Mouse (Mus musculus) right cerebral cortex, adult 2 months (tissue): ENCODE results near the gene Synpo2l.
"Not testable (repeated sequence)": the region's sequence is repeated elsewhere in the genome, so short reads cannot be mapped to it uniquely, and the experiment has no call there.

Source experiments
- DNase-seq, 2 experiments: peaks; one replicate each; pipeline ENCODE4 v3.0.0; 2021 to 2022; ENCODE audit warnings: low spot score in 2 of 2

Gene Synpo2l

DNA sequence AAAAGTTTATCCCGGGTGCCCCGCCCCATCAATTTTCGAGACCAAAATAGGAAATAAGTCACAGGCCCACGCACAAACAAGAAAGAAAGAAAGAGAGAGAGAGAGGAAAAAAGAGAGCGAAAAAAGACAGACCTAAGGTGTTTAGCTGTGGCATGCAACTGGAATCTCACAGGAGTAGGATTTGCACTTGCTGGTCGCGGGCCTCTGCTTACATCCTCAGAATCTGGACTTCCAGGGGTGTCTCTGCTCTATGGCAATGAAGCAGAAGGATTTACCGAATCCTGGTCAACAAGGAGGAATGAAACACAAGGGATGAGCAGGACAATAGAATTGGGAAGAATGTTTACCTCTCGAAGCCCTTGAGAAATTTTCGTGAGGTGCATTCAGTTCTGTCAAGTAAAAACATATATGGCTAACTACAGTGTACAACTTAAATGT, 26.7 kb downstream of the Synpo2l start:
- no peak for DNase-seq

DNA sequence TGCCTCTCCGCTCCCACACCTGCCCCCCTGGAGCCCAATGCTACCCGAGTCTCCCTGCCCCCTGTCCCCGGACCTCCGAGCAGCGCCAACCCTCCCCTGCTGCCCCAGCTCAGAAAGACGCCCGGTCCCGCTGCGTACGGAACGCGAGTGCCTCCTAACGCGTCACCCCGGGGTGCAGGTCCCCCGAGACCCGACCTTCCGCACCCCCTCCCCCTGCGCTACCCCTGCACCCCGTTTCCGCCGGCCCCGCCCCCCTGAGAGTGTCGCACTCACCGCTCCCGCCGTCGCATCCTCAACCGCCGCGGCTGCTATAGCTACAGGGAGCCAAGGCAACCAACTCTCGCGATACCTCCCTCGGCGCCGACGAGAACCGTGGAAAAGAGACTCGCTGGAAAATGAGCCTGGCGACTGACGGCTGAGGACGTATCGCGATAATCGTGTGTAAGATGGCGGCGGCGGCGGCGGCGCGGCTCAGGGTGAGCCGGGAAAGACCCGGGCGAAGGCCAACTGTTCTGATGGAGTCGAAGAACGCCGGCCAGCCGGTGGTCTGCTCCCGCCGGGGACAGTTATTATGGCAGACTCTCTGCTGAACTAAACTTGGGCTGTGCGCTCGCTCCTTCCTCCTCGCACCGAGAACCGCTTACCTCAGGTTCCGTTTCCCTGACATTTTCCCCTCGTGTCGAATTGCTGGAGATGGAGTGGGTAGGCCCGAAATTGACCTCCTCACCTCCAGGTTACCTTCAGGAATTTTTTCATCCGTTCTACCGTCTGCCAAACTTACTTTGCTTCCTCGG, 27.3 kb downstream of the Synpo2l start, which contains the start of gene Usp54:
Gene Usp54 (minus strand): TSS at position 420 of the 794 bp plus-strand sequence.
- peak; percentile 98 to 99 for DNase-seq

DNA sequence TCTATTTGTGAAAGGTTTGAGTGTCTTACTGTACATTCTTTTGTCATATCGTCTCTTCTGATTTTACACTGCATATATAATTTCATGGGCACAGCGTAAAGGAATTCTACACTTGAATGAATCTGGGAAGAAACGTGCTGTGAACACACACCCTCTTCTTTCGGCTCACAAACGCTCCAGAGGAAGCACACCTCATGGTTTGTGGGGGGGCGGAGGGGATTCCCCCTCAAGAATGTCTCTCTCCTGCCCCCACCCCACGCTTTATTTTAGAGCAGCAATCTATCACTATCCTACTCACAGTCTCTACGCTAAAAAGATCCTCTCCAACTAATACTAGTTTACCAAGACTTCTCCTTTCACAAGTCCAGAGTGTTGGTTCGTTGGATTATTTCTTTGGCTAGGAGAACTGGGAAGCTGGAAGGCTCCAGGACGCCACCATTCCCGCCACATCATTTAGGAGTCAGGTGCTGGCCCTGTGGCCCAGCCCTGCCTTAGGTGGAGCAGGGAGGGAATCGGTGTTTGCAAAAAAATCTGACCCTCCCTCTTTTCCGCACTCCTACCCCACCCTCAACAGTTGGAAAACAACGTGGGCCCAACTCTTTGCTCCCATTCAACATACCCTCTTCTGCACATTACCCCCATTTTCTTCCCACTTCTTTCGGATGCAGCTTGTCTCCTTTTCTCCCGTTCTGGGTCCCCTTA, 28.1 kb downstream of the Synpo2l start:
- DNase-seq = peak in 1 of 2 experiments; percentile 33

DNA sequence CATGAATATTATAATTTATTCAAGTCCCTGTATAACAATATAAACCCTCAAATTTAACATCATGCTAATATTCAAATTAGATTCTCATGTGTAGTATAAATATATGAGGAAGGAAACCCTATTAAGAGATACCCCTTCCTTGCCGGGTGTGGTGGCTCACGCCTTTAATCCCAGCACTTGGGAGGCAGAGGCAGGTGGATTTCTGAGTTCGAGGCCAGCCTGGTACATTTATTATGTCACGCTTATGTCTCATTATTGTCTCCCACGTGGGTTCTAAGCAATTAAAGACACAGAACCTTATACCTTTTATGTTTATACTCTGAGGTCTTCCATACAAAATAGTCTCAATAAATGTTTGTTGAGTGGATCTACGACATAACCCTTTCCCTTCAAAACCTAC, 29.5 kb downstream of the Synpo2l start:
- no peak for DNase-seq

DNA sequence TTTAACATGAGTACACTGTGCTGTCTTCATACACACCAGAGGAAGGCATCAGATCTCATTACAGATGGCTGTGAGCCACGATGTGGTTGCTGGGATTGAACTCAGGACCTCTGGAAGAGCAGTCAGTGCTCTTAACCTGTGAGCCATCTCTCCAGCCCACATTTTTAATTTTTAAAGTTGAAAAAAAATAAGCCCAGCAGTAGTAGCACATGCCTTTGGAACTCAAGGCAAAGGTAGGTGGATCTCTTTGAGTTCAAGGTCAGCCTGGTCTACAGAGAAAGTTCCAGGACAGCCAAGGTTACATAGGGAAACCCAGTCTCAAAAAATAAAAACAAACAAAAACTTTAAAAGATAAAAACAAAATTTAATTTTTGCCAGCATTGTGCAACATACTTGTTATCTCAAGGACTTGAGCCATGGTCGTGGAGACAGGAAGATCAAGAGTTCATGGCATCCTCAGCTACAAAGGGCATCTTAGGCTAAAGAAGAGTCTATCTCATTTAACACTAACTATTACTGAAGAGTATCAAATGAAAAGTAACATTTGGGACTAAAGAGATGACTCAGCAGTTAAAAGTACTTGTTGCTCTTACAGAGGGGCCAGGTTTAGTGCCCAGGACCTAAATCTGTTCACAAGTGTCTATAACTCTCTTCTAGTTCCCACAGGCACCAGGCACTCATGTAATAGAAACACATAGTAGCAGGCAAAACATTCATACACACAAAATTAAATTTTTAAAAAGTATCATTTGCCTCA, 30.2 kb downstream of the Synpo2l start:
- DNase-seq = no peak

DNA sequence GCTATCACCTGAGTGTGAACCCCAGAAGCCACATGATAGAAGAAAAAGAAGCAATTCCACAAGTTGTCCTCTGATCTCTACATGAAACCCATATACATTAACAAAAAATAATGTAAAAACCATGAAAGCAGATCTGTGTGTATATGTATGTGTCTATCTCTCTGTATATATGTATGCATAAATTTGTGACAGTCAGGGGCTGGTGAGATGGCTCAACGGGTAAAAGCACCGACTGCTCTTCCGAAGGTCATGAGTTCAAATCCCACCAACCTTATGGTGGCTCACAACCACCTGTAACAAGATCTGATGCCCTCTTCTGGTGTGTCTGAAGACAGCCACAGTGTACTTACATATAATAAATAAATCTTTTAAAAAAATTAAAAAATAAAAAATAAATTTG, 31.2 kb downstream of the Synpo2l start:
- not testable (repeated sequence) for DNase-seq

DNA sequence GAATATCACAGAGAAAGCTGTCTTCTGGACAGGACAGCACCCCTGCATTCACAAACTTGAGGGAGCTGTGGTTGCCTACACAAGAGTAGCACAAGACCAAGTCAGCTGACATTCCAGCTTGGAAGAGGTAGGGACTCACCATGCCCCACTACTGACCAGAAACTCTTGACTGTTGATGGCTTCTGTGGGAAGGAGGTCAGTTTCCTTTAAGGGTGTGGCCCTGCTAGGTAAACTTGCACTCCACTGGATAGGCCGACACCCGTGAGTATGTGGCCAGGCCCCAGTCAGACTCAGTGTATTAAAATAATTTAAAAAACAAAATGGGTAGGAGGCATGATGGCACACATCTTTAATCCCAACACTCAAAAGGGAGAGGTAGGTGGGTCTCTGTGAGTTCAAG, 32.6 kb downstream of the Synpo2l start:
- no peak for DNase-seq

DNA sequence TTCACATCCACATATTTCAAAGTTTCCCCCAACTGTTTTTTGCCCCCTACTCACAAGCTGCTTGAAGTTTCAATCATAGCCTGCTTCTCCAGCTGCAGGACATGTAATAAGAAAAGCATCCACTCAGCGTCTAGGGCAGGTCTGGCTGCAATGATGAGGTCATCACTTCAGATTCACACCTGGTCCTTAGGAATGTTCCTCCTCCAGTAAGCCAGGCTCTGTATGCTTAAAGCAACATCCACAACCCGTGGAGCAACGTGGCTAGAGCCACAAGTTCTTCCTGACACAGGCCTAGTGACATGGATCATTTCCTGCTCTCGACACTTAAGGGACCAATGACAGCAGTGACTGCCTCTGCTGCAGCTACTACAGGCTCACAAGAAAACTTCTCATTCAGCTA, 36.9 kb downstream of the Synpo2l start:
- DNase-seq = no peak

DNA sequence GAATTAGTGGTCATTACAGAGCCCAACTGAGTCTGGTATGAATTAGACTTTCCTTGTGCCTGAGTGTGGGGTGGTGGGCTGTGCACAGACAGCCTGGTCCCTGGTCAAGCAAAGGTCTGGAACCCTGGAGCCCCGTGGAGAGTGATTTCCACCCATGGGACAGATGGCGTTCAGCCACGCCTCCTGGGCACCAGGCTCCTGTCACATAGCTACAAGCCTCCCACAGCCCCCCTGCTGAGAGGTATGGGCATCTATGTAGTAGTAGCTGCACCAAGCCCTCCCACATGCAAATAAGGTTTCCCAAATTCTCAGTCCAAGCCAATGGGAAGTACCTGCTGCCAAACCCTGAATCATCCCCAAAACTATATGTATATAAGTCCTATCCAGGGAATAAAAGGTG, 41.2 kb downstream of the Synpo2l start:
- DNase-seq = no peak

DNA sequence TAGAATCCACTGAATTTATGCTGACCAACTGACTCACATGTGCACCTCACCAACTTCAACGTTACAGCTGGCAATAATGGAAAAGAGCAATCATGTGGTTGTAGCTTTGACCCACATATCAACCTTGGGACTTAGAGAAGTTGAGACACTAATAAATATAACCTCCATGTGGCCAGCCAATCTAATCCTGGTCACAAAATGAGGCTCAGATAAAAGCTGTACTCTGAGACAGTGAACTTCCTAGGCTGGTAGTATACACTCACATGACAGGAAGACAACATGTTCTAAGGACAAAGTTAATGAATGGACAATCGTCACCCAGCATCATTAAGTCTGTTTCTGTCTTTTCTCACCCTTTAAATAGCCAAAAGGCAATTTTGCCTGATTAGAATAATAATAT, 41.7 kb downstream of the Synpo2l start:
- no peak for DNase-seq

DNA sequence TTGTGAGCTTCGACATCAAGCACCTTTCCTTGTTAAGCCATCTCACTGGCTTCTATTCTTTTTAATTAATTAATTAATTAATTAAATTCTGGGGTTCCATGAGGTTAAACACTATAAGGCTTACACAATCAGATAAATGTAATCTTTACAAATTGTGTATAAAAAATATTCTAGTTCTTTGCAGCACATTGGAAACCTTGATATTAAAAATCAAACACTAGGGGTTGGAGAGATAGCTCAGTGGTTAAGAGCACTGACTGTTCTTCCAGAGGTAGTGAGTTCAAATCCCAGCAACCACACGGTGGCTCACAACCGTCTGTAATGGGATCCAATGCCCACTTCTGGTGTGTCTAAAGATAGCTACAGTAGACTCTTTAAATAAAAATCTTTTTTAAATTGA, 45.2 kb downstream of the Synpo2l start:
- DNase-seq = no peak

DNA sequence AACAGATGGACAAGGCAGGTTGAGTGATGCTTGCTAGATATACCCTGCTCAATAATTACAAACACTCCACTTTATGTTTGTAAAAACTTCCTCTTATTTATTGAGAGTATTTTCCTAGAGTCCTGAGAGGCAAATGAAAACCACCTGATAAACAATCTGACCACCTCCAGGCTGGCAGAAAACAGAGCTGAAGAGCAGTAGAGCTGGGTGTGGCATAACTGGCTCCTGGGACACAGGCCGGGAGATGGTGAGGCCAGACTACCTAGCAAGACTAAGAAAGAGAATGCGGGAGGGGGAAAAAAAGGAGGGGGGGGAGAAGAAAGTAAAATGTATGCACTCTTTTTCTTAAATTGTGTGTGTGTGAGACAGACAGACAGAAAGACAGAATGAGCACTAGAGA, 45.7 kb downstream of the Synpo2l start:
- no peak for DNase-seq

DNA sequence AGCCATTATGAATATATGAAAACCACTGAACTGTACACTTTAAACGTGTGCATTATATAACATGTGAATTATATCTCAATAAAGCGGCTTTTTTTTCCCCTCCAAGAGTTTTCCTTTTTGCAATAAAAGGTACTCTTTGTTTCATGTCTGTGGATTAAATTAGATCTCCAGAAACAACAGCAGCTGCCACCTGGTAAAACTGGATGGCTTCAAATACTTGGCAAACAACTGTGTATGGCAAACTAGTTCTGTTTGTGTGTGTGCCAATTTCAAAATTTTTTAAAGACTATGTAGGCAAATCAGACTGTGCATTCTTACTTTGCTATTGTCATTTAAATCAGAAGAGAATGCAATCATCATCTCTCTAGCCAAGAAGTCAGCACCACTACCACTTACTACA, 46.3 kb downstream of the Synpo2l start:
- DNase-seq = no peak

DNA sequence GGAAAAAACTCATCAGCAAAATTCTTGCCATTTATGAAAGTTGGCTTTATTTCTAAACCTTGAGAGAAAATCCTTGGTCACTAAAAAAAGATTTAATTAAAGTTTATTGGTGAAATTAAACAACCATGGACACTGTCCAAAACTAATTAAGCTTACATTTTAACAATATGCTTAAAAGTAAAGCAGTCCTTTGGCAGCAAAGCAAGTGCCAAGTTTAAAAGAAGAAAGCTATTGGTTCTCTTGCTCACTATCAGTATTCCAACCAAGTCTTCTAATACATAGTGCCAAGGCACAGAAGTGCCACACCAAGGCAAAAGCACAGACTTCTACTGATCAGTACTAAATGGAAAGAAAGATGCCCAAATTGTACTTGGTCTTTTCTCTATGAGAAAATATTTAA, 49.0 kb downstream of the Synpo2l start:
- no peak for DNase-seq

DNA sequence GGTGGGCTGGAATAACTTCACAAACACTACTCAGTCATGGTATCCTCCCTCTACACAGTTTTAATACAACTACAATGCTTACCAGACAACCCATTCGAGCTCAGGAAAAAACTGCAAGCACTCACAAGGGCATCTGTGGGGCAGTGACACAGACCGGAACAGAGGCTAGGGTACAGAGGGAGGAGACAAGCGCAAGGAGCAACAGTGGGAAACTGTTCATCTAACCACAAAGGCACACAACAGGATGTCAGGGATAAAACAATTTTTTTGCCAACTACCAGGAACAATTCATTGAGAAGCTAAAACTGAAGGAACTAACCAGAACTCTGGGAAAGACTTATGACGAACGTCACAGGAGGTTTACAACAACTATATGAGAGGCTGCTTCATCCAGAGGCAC, 49.9 kb downstream of the Synpo2l start:
- no peak for DNase-seq

DNA sequence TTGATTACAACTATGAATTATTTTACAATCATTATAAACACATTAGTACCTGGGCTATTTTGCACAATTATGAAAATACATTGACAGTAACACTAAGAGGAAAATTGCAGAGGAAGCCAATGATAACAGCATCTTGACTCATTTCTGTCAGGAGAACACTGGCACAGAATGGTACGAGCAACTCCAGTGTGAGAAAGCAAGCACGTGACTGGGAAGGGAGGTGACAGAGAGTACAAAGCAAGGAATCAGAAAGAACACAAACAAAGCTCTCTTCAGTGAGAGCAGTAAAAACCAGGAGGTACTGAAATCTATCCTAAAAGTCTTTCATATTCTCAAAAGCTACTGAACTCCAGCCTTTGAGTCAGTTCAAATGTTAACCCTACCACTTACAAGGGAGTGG, 51.7 kb downstream of the Synpo2l start:
- DNase-seq = peak in 1 of 2 experiments; percentile 19

DNA sequence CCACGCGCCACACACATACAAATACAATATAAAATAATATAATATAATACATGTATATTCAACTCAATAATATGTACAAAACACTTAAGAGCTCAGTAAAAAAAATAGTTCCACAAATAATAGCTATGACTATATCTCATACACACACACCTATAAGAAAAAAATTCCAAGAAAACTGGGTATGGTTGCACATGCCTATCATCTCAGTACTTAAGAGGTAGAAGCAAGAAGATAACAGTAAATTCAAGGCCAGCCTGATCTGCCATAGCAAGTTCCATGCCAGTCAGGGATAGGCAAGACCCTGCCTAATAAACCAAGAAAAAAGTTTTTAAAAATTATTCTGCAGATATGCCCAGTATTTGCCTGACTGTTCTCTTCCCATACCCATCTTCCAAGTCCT, 53.1 kb downstream of the Synpo2l start:
- no peak for DNase-seq

DNA sequence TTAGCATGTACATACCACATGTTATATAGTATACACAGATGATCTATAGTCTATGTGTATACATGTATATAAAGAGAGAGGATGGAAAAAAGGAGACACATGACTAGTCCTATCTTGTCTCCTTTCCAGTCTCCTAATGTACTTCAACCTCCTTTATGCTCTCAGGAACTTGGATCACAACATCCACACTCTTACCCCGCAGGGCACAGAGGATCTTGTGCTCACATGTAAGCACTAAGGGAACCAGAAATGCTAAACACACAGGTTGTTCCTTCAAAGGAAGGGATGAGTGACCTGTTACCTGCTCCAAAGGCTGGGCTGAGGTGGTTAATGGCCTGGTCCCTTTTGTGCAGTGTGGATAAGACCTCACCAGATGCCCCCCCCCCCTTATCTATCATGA, 55.3 kb downstream of the Synpo2l start:
- DNase-seq = no peak

DNA sequence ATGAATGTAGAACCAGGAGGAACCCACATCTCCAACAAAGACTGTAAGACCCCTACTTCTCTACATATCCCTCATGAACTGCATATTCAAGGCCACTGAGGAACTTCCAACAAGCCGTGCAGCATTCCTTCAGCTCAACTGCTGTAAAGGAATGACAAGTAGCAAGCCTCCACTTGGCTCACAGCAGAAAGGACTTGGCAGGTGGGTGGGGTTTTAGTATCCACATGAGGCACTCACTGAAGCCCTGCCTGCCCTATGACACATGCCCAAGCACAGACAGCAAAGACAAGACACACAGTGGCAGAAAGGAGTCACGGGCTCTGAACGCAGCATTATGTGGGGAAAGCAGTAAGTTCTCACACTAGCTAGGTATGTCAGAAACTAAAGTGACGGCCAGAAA, 58.0 kb downstream of the Synpo2l start:
- no peak for DNase-seq

DNA sequence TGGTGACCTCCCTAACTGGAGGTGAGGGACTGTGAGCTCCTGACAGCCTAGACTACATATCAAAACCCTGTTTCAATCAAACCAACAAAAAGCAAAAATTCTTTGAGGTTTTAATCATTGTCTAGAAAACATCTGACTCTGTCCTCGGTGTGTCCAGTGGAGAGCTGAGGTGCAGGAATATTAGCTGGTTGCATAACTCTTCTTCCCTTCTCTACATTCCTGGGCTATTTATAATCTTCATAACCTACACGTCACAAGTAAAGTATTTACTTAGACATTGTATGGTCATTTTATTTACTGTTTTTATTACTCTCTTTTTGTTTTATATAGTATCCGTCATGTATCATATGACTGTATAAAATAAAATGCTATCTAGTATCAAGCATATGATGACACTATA, 58.6 kb downstream of the Synpo2l start:
- DNase-seq = no peak
